Mouse (Mus musculus) megakaryocyte, embryonic 14.5 days (primary cell): ENCODE measurements at regions not wholly inside any gene's neighbourhood (a gene's known extent, or its start where the extent isn't known, plus 50 kb on each side); places are given as distances from the start of the nearest gene placed in this dataset.

ENCODE experiments used
- FLI1 ChIP-seq: IDR thresholded peaks from 2 replicates; pipeline ENCODE4 v1.6.1; 2012; ENCODE audit warnings: low read length, inconsistent platforms, mixed read lengths
- GATA1 ChIP-seq: IDR thresholded peaks from 3 replicates; pipeline ENCODE4 v1.6.1; 2012; ENCODE audit warnings: mixed read lengths, low read length, inconsistent platforms, borderline replicate concordance

DNA sequence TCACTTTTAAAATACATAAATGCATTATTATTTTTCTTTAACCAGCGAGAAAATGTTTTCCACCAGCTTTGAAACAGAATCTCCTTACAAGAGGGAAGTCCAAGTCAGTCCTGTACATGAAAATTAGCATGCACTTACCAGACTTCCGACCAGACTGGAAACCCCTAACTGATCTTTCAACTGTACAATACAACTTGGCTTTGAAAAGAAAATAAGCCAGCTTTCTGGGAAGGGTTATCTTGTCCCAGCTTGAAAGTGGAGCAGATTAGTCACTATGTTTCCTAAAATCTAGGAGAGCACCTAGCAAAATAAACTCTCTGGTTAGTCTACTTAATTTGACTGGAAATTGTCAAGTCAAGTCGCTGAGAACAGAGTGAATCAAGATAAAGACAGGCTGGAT lies 1110.1 kb downstream of the Gsdmc2 start:
- TF ChIP-seq FLI1 (no peak), GATA1 (no peak)
